Mouse (Mus musculus) G1E (cell line): ENCODE data around the gene Dmpk. TPM values are rescaled to one million over a fixed set of nuclear protein-coding genes. Genes with fewer than 3 reads are reported as not detected.

Experiments
- ATAC-seq: 2 replicates; pipeline ENCODE4 v1.8.0; 2016; ENCODE audit warnings: mild to moderate bottlenecking; ENCODE audit not compliant: insufficient number of reproducible peaks, poor library complexity, low FRiP score, severe bottlenecking; ENCODE audit errors: extremely low read depth
- DNase-seq: peaks from one replicate; pipeline ENCODE4 v3.0.0; 2012; ENCODE audit warnings: low spot score
- H3K27me3 ChIP-seq: 2 replicates; pipeline ENCODE4 v1.6.1; 2012; ENCODE audit warnings: mild to moderate bottlenecking, low read length, inconsistent platforms; ENCODE audit not compliant: insufficient read depth
- H3K36me3 ChIP-seq: replicated peaks from 2 replicates; pipeline ENCODE3; 2012; ENCODE audit warnings: mild to moderate bottlenecking, inconsistent platforms
- H3K4me1 ChIP-seq: 2 replicates; pipeline ENCODE4 v1.6.1; 2012; ENCODE audit warnings: low read depth, low read length, inconsistent platforms, mixed read lengths; ENCODE audit not compliant: insufficient read depth
- H3K4me3 ChIP-seq: 2 replicates; pipeline ENCODE4 v1.5.1; 2012; ENCODE audit warnings: low read depth, mild to moderate bottlenecking, inconsistent platforms, low read length, moderate library complexity, mixed read lengths
- H3K9me3 ChIP-seq: replicated peaks from 2 replicates; pipeline ENCODE4 v1.6.1; 2012; ENCODE audit warnings: inconsistent platforms
- CTCF ChIP-seq: IDR thresholded peaks from 2 replicates; pipeline ENCODE4 v1.5.1; 2012; ENCODE audit warnings: low read depth, low read length, inconsistent platforms, mixed read lengths
- GATA1 ChIP-seq: IDR thresholded peaks from 2 replicates; pipeline ENCODE4 v1.6.1; 2012; ENCODE audit warnings: borderline replicate concordance, low read length, inconsistent platforms, mixed read lengths
- GATA2 ChIP-seq: IDR thresholded peaks from 2 replicates; pipeline ENCODE4 v1.6.1; 2012; ENCODE audit warnings: low read depth, low read length, inconsistent platforms, borderline replicate concordance
- POLR2AphosphoS5 ChIP-seq: IDR thresholded peaks from 2 replicates; pipeline ENCODE4 v1.6.1; 2012; ENCODE audit warnings: low read depth, low read length, inconsistent platforms; ENCODE audit not compliant: insufficient replicate concordance
- TAL1 ChIP-seq: conservative IDR thresholded peaks from 2 replicates; pipeline ENCODE4 v1.6.1; 2012; ENCODE audit warnings: low read depth, low read length, inconsistent platforms, mixed read lengths
- polyA plus RNA-seq: library from polyadenylated mRNA; stranded (reverse); fragments of >175 nt; gene quantifications from 2 replicates; pipeline ENCODE4 v1.2.3, GENCODE M21; 2012
- total RNA-seq, 2 experiments: library from RNA; stranded (forward) in 1 of 2; stranded (reverse) in 1 of 2; fragments of 200-1000 nt in 1 of 2; fragments of >200 nt in 1 of 2; fragmentation: Nextera tagmentation in 1 of 2; gene quantifications; 2 replicates each; pipeline ENCODE4 v1.2.3; 2014 to 2017

Dmpk gene
- total and polyA plus RNA-seq, 3 experiments, result 7.3 to 82.1 (median 27.5) TPM

DNA sequence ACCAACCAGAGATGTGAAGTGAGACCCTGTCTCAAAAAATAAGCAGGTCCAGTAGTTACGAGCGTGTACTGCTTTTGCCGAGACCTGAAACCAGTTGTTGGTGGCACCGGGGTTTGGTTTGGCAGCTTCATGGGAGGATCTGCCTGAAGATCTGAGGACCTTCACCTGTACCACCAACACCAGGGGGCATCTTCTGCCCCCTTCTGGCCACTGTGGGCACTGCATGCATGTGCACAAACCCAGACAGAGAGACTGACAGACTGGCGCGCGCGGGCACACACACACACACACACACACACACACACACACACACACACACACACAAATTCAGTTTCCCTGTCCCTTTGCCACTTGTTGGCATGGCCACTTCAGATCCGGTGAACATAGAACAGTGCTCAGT is 10.1 kb upstream of the Dmpk start:
- H3K36me3 ChIP-seq, result peaks cover 9% of the 10 kb centered on the region
- ATAC-seq (no peak), DNase-seq (no peak)
- H3K27me3 ChIP-seq, result peaks cover 5% of the 10 kb centered on the region; the same call in 1 of the 2 replicates
- peak; percentile 39; the same call in 1 of the 2 replicates for TF ChIP-seq CTCF
- no peak for TF ChIP-seq TAL1
- no peak overlapping the region for H3K4me3 ChIP-seq
- H3K9me3 ChIP-seq, result no peaks in the 10 kb centered on the region
- peaks cover 35% of the 10 kb centered on the region for H3K4me1 ChIP-seq

DNA sequence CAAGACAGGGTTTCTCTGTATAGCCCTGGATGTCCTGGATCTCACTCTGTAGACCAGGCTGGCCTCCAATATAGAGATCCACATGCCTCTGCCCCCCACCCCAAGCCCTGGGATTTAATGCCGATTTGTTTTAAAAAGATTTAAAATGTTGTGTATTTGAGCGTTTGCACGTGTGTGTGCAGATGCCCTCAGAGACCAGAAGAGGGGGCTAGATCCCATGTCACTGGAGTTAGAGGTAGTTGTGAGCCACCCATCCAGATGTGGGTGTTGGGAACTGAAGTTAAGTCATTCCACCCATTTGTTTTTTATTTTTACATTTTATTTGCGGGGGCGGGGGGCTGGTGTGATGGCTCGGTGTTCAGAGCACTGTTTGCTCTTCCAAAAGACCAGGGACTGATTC is 9.2 kb upstream of the Dmpk start:
- DNase-seq, result no peak
- Histone ChIP-seq H3K4me1 (peaks cover 42% of the 10 kb centered on the region), H3K27me3 (peaks cover 5% of the 10 kb centered on the region; the same call in 1 of the 2 replicates), H3K4me3 (no peak overlapping the region), H3K9me3 (no peaks in the 10 kb centered on the region), H3K36me3 (peaks cover 19% of the 10 kb centered on the region)
- TF ChIP-seq GATA1 (no peak), POLR2AphosphoS5 (no peak), GATA2 (no peak), CTCF (no peak), TAL1 (no peak)
- no peak for ATAC-seq

DNA sequence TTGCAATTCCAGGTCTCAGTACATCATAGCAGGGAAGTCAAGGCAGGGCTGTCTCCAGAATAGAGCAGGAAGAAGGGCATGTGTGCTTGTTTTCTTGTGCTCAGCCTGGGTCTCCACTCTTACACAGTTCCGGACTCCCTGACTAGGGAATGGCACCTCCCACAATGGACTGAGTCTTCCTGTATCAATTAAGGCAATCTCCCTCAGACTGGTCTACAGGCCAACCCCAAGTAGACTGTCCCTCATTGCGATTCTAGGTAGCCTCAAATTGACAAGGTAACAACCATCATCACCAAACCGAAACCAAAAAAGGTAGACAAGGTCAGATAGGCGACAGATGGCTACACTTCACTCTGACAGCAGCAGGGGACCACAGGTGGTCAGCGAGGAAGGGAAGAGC is 8.4 kb upstream of the Dmpk start:
- ATAC-seq, result no peak
- Histone ChIP-seq H3K4me1 (peaks cover 49% of the 10 kb centered on the region), H3K27me3 (peaks cover 4% of the 10 kb centered on the region; the same call in 1 of the 2 replicates), H3K4me3 (peak overlapping the region; percentile 81), H3K36me3 (peaks cover 27% of the 10 kb centered on the region), H3K9me3 (no peaks in the 10 kb centered on the region)
- no peak for DNase-seq
- TF ChIP-seq TAL1 (no peak), GATA2 (no peak), CTCF (no peak), GATA1 (no peak), POLR2AphosphoS5 (no peak)

DNA sequence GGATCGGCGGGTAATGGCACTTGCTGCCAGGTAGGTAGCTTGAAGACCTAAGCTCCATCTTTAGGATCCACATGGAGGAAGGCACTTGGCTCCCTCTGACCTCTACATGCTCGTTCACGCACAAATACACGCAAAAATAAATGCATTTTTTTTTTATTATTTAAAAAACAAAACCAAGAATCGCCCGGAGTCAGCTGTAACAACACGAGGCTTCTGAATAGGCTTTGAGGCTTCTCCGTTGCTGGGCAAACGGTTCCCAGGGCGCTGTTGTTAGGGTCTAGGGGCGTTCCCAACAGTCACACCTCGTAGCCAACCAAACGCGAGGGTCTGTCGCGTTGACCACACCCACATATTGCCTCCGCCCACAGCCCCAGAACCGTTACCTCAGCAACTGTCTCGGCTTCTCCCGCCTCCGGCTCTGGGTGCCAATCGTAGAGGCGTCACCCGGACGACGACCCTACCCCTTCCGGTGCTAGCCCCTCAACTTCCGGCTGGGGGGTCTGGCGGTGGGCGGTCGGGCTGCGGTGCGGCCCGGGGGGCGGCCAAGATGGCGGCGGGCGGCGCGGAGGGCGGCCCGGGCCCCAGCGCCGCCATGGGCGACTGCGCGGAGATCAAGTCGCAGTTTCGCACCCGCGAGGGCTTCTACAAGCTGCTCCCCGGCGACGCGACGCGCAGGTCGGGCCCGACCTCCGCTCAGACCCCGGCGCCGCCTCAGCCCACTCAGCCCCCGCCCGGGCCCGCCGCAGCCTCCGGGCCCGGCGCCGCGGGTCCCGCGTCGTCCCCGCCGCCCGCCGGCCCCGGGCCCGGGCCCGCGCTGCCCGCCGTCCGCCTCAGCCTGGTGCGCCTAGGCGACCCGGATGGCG is 7.7 kb upstream of the Dmpk start, which contains the start of gene Dmwd:
Gene Dmwd, plus strand, starts transcription at position 505 of the 863 bp plus-strand sequence.
- H3K4me1 ChIP-seq, result peaks cover 56% of the 10 kb centered on the region
- H3K4me3 ChIP-seq, result peak within 1 kb of the TSS; percentile 81
- ATAC-seq (peak; percentile 94), DNase-seq (peak; percentile 87)
- TF ChIP-seq TAL1, result no peak
- no peak for TF ChIP-seq GATA2
- H3K36me3 ChIP-seq, result peaks cover 34% of the 10 kb centered on the region
- peaks cover 2% of the 10 kb centered on the region; the same call in 1 of the 2 replicates for H3K27me3 ChIP-seq
- no peaks in the 10 kb centered on the region for H3K9me3 ChIP-seq

DNA sequence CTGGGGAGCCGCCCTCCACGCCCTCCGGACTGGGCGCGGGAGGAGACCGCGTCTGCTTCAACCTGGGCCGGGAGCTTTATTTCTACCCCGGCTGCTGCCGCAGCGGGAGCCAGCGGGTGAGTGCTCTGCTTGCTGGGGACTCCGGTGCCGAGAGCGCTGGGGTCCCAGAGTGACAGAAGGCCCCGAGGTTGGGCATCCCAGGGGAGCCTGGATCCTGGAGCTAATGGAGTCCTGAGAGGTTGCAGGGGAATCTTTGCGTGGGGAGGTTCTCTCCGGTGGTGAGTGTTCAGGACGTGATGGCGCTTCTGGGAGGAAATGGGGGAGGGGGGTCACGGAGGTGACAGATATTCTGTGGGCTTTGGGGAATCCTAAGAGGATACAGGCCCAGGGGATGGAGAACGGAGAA is 7.1 kb upstream of the Dmpk start:
- ATAC-seq (no peak), DNase-seq (peak; percentile 30)
- Histone ChIP-seq H3K36me3 (peaks cover 40% of the 10 kb centered on the region), H3K27me3 (peaks cover 2% of the 10 kb centered on the region; the same call in 1 of the 2 replicates), H3K9me3 (no peaks in the 10 kb centered on the region), H3K4me3 (peak overlapping the region; percentile 81), H3K4me1 (peaks cover 61% of the 10 kb centered on the region)
- TF ChIP-seq GATA2, result no peak
- TF ChIP-seq TAL1, result no peak
- no peak for TF ChIP-seq CTCF
- no peak for TF ChIP-seq POLR2AphosphoS5
- no peak for TF ChIP-seq GATA1

DNA sequence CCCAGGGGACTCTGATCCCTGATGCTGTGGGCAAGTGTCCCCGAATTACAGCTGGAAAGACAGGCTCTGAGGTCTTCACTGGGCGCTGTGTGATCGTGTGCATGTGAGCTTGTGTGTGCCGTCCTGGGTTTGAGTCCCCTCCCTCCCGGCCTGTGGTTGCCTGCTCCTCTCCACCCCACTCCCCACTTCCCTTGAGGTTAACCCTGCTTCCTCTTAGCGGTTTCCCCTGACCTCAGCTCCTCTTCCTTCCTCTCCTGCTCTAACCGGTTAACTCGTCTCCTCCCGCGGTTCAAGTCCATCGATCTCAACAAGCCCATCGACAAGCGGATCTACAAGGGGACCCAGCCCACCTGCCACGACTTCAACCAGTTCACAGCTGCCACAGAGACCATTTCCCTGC is 5.9 kb upstream of the Dmpk start:
- peaks cover 68% of the 10 kb centered on the region for H3K4me1 ChIP-seq
- H3K4me3 ChIP-seq, result peak overlapping the region; percentile 81

DNA sequence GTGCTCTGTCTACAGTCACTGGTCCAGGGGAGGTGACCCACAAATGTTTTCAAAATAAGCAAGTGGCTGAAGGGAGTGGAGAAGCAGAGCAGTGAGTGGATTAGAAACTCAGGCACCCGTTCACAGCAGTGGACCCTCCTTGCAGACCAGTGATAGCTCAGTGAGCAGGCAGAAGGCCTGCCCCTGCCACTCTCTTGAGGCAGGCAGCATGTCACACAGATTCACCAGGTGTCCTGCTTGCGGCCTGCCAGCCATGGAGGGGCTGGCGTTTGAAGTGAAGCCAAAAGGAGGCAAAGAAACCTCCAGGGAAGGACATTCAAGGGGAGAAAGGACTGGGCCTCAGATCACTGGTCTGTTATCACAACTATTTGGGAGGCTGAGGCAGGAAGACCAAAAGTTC is 4.9 kb upstream of the Dmpk start:
- Histone ChIP-seq H3K27me3 (no peaks in the 10 kb centered on the region; the same call in 1 of the 2 replicates), H3K4me3 (no peak overlapping the region; the same call in 1 of the 2 replicates), H3K9me3 (no peaks in the 10 kb centered on the region), H3K36me3 (peaks cover 62% of the 10 kb centered on the region), H3K4me1 (peaks cover 76% of the 10 kb centered on the region)
- DNase-seq (no peak), ATAC-seq (no peak)
- no peak for TF ChIP-seq POLR2AphosphoS5
- TF ChIP-seq GATA2, result no peak
- TF ChIP-seq TAL1, result no peak
- no peak for TF ChIP-seq GATA1
- TF ChIP-seq CTCF, result no peak

More for the DNA sequence above, 5.9 kb upstream of the Dmpk start:
- Histone ChIP-seq H3K9me3 (no peaks in the 10 kb centered on the region), H3K36me3 (peaks cover 52% of the 10 kb centered on the region), H3K27me3 (no peaks in the 10 kb centered on the region; the same call in 1 of the 2 replicates)
- DNase-seq (peak; percentile 75), ATAC-seq (peak; percentile 63)
- no peak for TF ChIP-seq GATA2
